Mouse (Mus musculus) WW6 (cell line): ENCODE data around the gene Acss1.

Experiments used
- DNase-seq: peaks from one replicate; pipeline ENCODE4 v3.0.0-alpha.2; 2013; ENCODE audit warnings: low read depth, low spot score

Gene Acss1

DNA sequence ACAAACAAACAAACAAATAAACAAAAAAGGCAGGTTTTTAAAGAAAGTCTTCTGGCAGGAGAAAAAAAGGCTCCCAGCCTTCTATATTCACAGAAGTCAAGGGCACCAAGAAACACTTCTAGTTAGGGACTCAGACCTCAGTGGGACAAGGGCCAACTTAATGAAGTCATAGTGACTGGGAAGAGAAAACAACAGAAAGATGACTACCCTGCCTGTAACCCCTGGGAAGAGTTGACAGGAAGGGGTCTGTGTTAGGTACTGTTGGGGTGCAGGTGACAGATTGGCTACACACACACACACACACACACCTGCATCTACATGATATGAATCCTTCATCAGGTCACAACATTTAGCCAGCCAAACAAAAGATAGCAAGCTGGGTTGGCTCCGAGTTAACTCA, 25.1 kb downstream of the Acss1 start:
- no peak for DNase-seq

DNA sequence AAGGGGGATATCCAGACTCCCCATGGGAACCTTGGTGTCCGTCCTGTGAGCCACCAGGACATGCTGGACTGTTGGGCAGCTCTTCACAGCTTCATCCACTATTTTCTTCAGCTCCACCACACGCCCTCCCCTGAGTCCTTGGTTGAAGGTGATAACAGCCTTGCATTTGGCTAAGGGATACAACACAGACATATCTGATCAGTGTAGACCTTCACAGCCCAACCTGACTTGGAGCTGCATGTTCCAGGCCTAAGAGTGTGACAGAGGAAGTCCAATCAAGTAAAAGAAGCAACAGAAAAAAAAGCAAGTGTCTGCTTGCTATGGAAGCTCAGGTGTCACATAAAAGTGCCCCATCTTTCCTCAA, 29.9 kb downstream of the Acss1 start:
- DNase-seq, result no peak

DNA sequence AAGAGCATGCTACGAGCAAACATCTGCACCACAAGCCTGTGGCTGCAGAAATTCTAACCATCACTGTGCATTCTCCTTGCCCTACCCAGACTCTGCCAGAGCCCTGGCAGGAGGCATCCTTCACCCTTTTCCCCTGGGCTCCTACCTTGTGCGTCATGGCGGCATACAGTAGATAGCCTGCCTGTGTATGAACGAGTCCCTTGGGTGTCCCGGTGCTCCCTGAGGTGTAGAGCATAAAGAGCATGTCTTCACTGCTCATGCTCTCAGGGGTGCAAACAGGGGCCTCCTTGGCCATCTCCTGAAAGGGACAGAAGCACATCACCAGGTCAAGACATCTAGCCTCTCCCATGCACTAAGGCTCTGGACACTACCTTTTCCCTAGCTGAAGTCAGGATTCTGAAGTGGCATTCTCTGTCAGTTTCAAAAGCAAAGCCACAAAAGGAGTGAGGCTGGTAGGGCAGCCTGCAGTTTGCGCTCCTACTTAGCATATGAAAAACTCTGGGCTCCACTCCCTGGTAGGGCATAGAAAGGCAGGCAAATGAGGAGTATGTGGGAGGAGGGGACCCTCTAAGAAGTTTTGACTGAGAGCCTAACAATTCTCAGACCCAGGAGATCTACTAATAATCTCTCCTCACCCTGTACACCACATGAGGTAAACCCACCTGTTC, 30.5 kb downstream of the Acss1 start:
- DNase-seq, result no peak

DNA sequence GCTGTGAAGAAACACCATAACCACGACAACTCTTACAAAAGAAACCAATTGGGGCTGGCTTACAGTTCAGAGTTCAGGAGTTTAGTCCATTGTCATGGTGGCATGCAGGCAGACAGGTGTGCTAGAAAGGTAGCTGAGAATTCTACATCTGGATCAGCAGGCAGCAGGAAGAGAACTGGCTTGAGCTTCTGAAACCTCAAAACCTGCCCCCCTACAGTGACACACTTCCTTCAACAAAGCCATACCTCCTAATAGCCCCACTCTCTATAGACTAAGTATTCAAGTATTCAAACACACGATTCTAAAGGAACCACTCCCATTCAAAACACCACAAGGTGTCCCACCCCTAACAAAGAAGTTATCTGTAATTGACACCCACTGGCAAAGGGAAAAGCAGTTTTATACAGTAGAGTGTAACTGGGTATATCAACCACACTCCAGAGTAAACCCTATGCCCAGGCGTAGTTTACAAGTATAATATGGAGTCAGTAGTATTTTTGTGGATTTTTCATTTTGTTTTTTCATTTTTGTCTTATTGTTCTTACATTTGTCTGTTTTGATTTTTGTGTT, 32.3 kb downstream of the Acss1 start:
- DNase-seq, result no peak

DNA sequence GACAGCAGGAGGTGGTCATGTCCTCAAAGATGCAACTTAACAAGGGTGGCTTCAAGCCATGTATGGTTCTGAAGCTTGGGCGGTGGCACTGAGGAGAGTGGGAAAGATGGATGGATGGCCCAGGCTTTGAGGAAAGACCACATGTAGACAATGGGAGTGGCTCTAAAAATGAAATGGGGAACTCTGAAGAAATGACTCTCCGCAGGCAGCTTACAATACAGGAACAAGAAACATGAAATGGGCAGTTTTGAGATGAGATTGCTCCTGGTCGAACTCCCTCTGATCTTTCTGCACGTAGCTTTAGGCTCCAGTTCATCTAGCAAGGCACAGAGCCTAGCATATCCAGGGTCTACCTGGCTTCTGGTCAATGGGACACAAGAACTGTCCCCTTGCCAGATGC, 39.0 kb downstream of the Acss1 start:
- DNase-seq, result no peak

DNA sequence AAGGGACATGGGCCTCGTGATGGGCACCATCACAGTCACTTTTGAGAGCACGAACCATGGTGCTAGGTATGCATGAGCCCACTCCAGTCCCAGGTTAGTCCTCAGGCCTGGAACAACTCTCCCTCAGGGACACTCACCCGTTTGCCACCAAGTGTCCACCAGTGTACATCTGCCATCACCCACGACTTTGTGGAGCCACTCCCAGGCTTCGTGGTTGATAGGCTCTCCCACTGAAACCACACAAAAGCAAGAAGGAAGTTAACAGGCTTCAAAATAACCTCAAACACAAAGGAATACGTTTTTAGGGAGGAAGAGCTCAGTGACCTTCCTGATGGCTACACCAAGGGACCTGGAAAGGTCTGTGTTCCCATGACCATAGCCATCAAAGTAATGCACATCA, 41.2 kb downstream of the Acss1 start:
- no peak for DNase-seq

DNA sequence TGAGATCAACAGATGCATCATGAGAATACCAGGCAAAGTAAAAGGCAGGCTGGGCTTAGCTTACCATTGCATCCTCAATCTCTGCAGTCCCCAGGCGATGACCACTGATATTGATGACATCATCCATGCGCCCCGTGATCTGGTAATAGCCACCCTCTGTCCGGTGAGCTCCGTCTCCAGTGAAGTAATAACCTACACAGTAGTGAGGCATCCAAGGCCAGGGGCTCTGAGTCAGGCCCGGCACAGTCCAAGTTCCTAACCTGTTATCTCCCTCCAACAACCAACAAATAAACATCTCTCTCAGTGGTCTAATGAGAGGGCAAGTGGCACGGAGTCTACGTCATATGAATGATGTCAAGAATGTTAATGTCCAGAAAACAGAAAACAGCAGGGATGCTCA, 43.4 kb downstream of the Acss1 start:
- no peak for DNase-seq

DNA sequence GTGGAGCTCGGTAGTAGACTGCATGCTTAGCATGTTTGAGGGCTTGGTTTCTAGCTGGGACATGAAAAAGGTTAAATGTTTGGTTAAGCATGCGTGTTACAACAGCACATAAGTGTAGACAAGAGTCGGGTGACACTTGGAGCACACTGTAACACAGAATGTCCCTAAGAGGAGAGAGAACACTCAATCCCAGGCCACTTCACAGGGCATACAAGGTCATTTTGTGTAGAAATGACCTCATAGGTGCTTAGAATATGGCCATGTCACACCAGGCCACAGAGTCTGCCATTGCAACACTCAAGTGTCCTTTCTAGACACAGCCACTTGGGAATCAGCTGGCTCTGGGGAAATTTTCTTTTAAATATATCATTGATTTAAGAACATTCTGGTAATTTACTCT, 44.3 kb downstream of the Acss1 start:
- DNase-seq, result no peak

DNA sequence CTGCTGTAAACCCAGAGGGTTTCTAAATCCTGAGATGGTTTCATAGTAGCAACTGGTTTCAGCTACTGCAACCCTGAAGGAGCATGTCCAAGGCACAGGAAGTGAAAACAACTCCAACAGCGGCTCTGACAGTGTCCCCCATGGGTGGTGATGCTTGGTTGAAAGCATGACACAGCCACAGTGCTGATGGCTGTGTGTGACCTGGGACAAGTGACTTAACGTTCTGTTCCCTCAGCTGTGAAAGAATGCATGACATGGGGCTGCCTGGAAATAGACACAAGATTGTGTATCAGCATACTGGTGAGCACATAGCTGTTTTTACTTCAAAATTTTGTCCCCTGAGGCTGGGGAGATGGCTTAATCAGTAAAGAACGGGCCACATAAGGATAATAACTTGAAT, 46.6 kb downstream of the Acss1 start:
- DNase-seq, result no peak

DNA sequence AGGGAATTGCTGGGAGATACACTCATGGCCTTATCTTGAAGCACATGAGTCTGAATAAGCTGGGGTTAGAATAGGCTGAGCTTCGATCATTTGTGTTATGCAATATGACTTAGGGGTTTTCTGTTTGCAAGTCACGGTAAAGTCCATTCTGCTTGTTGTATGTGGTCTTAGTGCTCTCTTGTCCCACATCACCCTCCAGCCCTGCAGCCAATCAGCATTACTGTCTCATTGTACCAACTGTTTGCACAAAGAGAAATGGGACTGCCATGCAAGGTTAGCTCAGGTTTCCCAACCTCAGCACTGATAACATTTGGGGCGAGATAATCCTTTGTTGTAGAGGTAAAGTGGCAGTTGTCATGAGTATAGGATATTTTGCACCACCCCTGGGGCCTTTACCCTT, 58.2 kb downstream of the Acss1 start:
- DNase-seq, result no peak

DNA sequence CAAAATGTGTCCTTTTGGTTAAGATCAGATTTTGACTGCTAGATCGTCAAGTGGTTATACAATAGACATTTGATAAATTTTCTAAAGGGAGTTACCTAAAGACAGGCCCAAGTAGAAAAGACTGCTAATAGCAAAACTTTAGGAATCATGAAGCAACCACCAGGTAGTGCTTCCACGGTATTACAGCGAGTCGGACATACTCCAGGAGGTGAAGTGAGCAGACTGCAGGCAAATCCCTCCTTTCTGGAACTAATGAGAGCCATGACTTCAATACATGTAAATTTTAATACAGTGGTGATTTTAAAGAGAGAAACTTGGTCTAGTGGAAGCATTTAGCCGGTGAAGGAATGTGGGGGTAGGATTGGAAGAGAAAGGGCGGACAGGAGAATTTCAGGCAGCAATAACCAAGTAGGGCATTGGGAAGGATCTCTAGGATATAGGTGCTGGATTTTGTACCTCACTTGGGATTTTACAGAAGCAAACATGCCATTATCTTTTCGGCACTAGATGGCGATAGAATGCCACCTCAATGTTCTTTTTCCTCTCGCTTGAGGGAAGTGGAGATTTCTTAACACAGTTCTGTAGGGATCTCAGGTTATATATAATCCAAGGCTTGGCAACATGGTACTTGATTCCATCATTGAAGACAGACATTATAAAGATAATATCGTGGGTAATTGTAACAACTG, 59.3 kb downstream of the Acss1 start:
- DNase-seq, result peak; percentile 34

DNA sequence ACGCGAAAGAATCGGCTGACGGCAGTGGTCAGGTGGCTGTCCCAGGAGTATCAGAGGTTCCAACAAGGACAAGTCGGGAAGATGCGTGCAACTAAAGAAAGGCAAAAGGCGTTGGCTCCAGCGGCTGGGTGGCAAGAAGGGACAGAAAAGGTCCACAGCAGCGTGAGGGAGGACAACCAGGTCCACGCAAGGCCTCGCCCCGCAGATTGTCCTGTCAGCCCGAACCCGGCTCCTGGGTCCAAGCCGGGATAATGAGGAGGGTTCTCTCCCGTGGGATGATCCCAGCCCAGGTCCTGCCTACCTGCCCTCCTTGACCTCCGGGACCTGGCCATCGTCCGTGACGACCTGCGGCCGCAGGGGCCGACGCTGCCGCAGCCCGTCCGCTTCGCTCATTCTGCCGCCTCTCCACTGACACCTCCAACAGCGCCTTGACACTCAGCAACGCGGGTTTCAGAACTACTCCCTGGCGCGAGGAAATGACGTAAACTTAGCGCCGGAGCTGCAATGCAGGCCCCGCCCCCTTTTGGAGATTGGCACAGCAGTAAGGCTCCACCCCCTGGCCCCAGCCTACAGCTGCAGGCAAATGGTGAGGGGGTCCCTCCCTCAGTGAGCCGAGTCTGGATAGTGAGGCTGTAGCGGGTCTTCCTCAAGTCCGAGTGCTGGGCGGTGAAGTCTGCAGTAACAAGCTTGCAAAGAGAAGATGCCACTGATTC, 60.1 kb downstream of the Acss1 start, which contains the start of gene Apmap:
Gene Apmap, minus strand, starts transcription at position 481 of the 713 bp plus-strand sequence.
- DNase-seq, result peak; percentile 92

DNA sequence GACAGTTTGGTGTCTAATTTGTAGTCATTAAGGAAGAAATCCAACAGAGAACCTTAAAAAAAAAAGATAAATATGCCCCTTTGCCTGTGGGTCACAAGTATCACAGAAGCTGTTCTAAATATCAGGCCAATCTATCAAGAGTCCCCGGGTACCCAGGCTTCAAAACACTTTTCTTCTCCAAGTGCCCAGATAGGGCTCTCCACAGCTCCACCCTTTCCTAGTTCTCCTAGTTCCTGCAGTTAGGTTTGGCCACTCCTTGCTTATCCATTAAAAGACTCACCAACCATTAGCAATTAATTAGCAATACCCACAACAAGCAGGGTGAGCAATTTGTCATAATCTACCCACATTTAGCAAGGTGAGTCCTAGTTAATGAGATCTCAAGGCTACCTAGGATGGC, 61.2 kb downstream of the Acss1 start:
- DNase-seq, result no peak

DNA sequence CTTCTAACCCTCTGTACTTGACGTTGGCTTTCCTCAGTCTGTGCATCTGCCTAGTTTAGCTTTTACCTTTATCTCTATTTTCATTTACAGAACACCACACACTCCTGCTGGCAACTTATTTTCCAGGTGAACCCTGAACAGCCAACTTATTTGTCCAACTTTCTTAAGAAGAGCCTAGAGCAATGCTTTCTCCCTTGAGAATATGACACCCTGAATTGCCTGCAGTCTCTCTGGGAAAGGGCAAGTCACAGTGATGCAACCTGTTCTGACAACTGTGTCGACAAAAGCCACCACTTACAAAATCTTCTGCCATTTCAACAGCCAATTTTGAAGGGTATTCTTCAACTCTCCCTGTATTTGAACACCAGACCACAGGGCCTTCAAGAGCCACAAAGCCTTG, 63.5 kb downstream of the Acss1 start:
- DNase-seq, result no peak

DNA sequence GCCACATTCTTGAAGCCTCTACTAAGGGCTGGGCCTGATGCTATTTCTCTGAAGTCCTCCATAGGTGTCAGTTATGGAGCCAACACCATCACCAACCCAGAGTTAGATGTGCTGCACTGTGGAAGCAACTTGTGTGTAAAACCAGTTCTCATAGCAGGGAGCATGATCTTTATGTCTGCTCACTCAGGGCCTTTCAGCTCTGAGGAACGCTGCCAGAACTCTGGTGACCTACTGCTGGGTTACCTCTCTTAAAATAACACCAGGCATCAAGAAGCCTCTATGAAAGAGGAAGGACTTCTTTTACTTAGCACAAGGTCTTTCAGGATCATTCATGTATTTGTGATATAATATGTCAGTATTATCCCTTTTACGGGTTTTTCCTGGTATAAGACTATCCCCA, 66.1 kb downstream of the Acss1 start:
- no peak for DNase-seq

DNA sequence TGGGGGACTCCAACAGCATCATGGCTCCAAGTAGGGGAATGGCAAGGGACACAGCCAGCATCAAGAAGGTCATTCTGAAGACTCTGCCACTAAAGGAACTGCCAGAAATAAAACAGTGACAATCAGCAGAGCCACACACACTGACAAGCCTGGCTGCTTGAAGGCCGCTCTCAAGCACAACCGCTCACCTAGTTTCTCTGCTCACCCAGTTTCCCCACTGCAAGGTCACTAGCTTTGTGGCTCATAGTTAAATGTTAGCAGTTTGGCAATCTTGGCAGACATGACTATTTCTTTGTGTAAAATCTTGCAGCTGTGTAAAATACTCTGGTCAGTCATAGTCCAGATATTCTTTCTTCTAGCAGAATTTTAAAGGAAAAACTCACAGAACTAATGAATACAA, 68.0 kb downstream of the Acss1 start:
- DNase-seq, result no peak

DNA sequence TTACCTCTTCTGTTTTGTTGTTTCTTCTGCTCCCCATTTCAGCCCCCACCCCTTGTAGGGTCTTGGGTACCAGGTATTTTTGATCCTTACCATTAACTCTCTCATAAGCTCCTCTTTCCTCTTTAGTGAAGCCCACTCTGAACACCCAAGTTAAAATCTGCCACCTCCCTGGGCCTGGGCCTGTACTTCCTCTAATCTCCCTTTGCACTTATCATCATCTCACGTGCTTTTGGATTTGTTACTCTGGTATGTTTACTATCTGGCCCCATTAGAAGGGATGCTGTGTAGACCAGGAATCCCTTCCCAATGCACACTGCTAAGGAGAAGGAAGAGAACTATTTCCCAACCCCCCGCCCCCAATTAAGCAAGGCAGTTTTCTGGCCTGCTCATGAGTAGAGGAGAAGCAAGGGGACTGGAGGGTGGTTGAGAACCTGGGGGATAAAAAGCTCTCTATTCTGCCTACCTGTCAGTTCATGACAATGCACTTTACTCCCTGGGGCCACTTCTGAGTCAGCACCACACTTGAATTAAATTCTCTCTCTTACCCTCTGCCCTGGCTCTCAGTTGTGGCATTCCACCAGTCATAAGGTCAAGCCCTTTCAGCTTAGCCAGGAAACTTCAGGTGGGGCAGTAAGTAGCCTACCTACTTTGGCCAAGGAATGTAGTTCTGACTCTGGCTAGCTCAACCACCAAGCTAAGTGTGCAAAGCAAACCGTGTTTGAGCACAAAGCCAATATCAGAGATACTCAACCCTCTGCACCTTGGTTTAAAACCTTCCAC, 72.7 kb downstream of the Acss1 start:
- no peak for DNase-seq

DNA sequence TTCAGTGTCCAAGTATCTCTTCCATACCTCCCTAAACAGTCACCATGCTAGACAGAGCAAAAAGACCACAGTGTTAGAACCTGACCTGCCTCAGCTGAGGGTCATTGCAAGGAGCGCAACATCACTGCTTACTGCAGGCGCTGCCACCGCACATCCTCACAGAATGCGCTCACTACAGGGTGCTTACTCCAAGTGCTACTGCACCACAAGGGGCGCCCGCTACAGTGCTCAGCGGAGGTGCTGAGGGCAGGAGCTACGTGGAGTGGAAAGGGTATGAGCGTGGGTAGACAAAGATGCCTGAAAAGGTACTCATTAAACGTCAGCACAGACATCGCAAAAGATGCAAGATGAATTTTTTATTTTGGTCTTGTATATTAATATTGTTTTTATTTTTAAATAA, 79.2 kb downstream of the Acss1 start:
- DNase-seq, result peak; percentile 24

DNA sequence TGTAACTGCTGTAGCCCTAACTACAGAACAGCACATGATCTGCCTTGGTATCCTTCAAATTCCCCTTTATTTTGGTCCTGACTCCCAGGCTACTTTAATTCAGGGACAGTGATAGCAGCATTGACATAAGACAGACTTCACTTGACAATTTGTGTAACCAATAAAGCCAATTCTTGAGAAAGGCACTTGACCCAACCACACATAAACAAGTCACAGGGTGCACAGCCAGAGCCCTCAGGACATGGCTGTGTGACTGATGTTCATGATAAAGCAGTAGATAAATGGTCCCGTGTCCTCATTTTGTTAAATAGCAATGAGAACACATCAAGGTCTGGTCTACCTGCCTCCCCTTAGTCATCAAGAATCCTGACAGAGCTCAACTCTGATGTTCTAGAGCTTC, 88.7 kb downstream of the Acss1 start:
- DNase-seq, result no peak

DNA sequence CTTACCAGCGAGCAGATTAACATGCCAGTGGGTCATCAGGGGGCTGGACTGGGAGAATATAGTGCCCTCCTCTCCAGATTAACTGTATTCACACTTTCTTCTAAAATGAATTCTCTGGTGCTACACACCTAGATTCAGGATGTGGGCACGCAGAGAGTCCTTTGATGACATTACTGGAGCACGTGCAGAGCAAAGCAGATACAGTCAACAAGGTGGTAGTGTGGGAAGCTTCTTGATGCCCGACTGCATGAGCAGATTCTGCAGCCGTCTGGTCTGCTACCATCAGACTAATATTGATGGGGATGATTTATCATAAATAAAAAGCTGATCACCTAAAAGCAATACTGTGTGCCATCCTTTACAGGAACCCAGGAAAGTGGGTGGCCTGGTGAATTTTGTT, 89.7 kb downstream of the Acss1 start:
- DNase-seq, result no peak

DNA sequence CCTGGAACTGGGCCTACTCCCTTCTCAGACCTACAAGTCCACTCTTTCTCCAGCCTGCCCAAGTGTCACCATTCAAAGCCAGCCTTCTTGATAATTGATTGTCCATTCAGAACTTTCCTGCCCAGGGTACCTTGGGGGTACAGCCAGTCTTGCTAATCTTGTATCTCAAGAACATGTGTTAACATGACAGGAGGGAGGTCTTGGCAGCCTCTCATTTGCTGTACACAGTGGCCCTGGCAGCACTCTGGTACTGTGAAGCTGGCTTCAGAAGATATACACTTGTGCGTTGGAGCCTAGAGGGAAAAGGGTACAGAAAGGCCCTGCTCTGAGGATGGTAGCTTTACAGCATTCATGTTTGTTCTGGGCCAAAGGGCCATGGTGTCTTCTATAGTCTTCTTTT, 92.0 kb downstream of the Acss1 start:
- DNase-seq, result no peak

DNA sequence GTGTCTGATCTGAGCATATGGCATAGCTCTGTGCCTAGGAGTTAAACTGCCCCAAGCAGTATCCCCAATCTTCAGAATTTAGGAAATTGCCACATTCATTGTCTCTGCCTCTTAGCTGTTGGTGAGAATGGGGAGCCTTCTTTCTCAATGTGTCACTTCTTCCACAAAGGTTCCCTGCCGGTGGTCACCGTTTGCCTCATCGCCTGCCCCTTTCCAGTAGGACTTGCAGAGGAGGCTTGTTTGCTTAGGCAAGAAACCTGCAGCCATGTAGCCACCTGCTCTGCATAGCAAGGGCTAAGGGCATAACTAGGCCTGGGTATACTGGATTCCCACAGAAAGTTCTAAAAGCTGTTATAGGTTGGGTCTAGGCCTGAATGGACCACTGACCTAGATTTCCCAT, 95.8 kb downstream of the Acss1 start:
- no peak for DNase-seq
